24 mouse cellular contexts compared by ENCODE assay signal in the genomic region with DNA sequence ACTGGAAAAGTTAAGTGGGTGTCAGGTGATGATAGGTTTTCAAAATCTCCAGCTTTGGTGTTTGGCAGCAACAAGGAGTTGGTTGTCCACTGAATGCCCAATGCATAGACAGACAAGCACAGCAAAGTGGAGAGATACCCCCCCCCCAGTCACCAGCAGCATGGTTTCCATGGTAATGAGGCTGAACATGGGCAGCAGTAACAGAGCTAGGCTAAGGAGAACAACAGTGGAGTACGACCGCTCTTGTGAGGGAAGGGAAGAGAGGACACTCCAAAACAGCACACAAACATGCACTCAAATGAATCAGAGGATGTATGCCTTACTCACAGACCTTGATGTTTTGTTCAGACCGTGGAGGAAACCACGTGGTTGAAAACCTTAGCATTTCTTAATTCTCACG. TPM values are rescaled to one million over a fixed set of nuclear protein-coding genes. Genes with fewer than 3 reads are reported as not detected.
A peak's percentile ranks its signal among the peaks of the same experiment; 100 is the strongest.
DNase-seq lines count a peak whose midpoint lies in the region; ATAC-seq lines count a peak whose summit lies in the region.
"Had no signal": no experiment of that assay in that cellular context is flagged by ENCODE, and none has a peak within 500 bp of the region (broad histone marks: within the 10 kb centered on the region; RNA-seq: fewer than 3 reads in every experiment).

No protein-coding gene starts in this region.

- intact Hi-C loops in heart, postnatal 10 days (cut with DNase I) = loop anchor here (5.0 kb wide), 1 partner anchor 103 kb away; no protein-coding TSS in a partner anchor

- peak; percentile 44 for DNase-seq in adrenal gland, adult 2 months
- no peak for DNase-seq in adrenal gland, adult 18-20 months (ENCODE audit: low spot score in 2 of 2)
- DNase-seq in heart, postnatal 10 days = no peak
- DNase-seq in lung, postnatal 4 days = no peak
- DNase-seq: adrenal gland, postnatal 36 days; cerebellum, adult 18-20 months; cerebellum, postnatal 14 days; embryo, embryonic 11 days; kidney, adult 8-10 months; kidney, postnatal 14 days; left cerebral cortex, postnatal 4 days; lung, postnatal 10 days; thymus, postnatal 25 days had no signal

- no peak for ATAC-seq in heart, embryonic 12.5 days (ENCODE audit: insufficient number of reproducible peaks, low FRiP score)
- no peak for ATAC-seq in lung, embryonic 15.5 days (ENCODE audit: borderline replicate concordance, extremely low read depth, low FRiP score, low TSS enrichment)
- ATAC-seq in stomach, embryonic 16.5 days (ENCODE audit: insufficient read depth, low FRiP score) = no peak
- ATAC-seq in kidney, embryonic 15.5 days (replicated peaks; ENCODE audit: low FRiP score) = no peak

- H3K4me1 ChIP-seq in heart, embryonic 12.5 days (replicated peaks) = peaks cover 51% of the 10 kb centered on the region
- H3K4me1 ChIP-seq in lung, embryonic 15.5 days = peaks cover 55% of the 10 kb centered on the region
- H3K4me1 ChIP-seq in stomach, embryonic 16.5 days (ENCODE audit: control insufficient read depth, insufficient read depth, low read length) = peaks cover 9% of the 10 kb centered on the region
- H3K4me1 ChIP-seq in kidney, embryonic 15.5 days = peaks cover 15% of the 10 kb centered on the region; the same call in 1 of the 2 replicates

- H3K9ac ChIP-seq in heart, embryonic 12.5 days = no peak overlapping the region
- H3K9ac ChIP-seq in lung, embryonic 15.5 days = no peak overlapping the region
- no peak overlapping the region for H3K9ac ChIP-seq in stomach, embryonic 16.5 days (ENCODE audit: low read length)
- no peak overlapping the region for H3K9ac ChIP-seq in kidney, embryonic 15.5 days
- H3K9ac ChIP-seq: embryonic facial prominence, embryonic 13.5 days; forebrain, embryonic 12.5 days; hindbrain, embryonic 12.5 days; limb, embryonic 15.5 days; liver, embryonic 14.5 days; midbrain, embryonic 12.5 days had no signal

- H3K36me3 ChIP-seq in heart, embryonic 12.5 days = no peaks in the 10 kb centered on the region
- no peaks in the 10 kb centered on the region for H3K36me3 ChIP-seq in lung, embryonic 15.5 days
- no peaks in the 10 kb centered on the region for H3K36me3 ChIP-seq in stomach, embryonic 16.5 days (ENCODE audit: control insufficient read depth, insufficient read depth, low read length)
- no peaks in the 10 kb centered on the region for H3K36me3 ChIP-seq in kidney, embryonic 15.5 days
- H3K36me3 ChIP-seq: embryonic facial prominence, embryonic 13.5 days; forebrain, embryonic 12.5 days; hindbrain, embryonic 12.5 days; limb, embryonic 15.5 days; midbrain, embryonic 12.5 days had no signal

- H3K27me3 ChIP-seq in heart, embryonic 12.5 days (replicated peaks) = no peaks in the 10 kb centered on the region
- no peaks in the 10 kb centered on the region for H3K27me3 ChIP-seq in lung, embryonic 15.5 days
- no peaks in the 10 kb centered on the region for H3K27me3 ChIP-seq in stomach, embryonic 16.5 days (ENCODE audit: control insufficient read depth, insufficient read depth, low read length)
- H3K27me3 ChIP-seq in kidney, embryonic 15.5 days = no peaks in the 10 kb centered on the region
- H3K27me3 ChIP-seq: embryonic facial prominence, embryonic 13.5 days; forebrain, embryonic 12.5 days; hindbrain, embryonic 12.5 days; limb, embryonic 15.5 days; midbrain, embryonic 12.5 days had no signal

- H3K9me3 ChIP-seq in heart, embryonic 12.5 days (replicated peaks) = no peaks in the 10 kb centered on the region
- H3K9me3 ChIP-seq in lung, embryonic 15.5 days = no peaks in the 10 kb centered on the region
- no peaks in the 10 kb centered on the region for H3K9me3 ChIP-seq in stomach, embryonic 16.5 days (replicated peaks; ENCODE audit: control insufficient read depth, low read length)
- no peaks in the 10 kb centered on the region for H3K9me3 ChIP-seq in kidney, embryonic 15.5 days (replicated peaks)
- H3K9me3 ChIP-seq: embryonic facial prominence, embryonic 13.5 days; forebrain, embryonic 12.5 days; hindbrain, embryonic 12.5 days; limb, embryonic 15.5 days; midbrain, embryonic 12.5 days had no signal

- peak overlapping the region; percentile 29 for H3K4me3 ChIP-seq in heart, embryonic 12.5 days
- no peak overlapping the region for H3K4me3 ChIP-seq in lung, embryonic 15.5 days
- peak overlapping the region; percentile 9 for H3K4me3 ChIP-seq in stomach, embryonic 16.5 days (replicated peaks; ENCODE audit: low read length)
- H3K4me3 ChIP-seq in kidney, embryonic 15.5 days (replicated peaks) = no peak overlapping the region
- H3K4me3 ChIP-seq: embryonic facial prominence, embryonic 13.5 days; erythroblast, embryonic 14.5 days; forebrain, embryonic 12.5 days; hindbrain, embryonic 12.5 days; limb, embryonic 15.5 days; midbrain, embryonic 12.5 days had no signal

- no peak overlapping the region for H3K27ac ChIP-seq in heart, embryonic 12.5 days (ENCODE audit: poor library complexity, severe bottlenecking)
- H3K27ac ChIP-seq in lung, embryonic 15.5 days = no peak overlapping the region
- no peak overlapping the region; the same call in 1 of the 2 replicates for H3K27ac ChIP-seq in stomach, embryonic 16.5 days (ENCODE audit: low read length)
- no peak overlapping the region for H3K27ac ChIP-seq in kidney, embryonic 15.5 days
- H3K27ac ChIP-seq: embryonic facial prominence, embryonic 13.5 days; forebrain, embryonic 12.5 days; hindbrain, embryonic 12.5 days; limb, embryonic 15.5 days; liver, embryonic 14.5 days; midbrain, embryonic 12.5 days had no signal

- H3K4me2 ChIP-seq in heart, embryonic 12.5 days = peak overlapping the region; percentile 70
- H3K4me2 ChIP-seq in lung, embryonic 15.5 days = peak overlapping the region; percentile 58; the same call in 1 of the 2 replicates
- H3K4me2 ChIP-seq in stomach, embryonic 16.5 days (ENCODE audit: low read depth, low read length) = peak overlapping the region; percentile 8; the same call in 1 of the 2 replicates
- H3K4me2 ChIP-seq in kidney, embryonic 15.5 days = no peak overlapping the region
- H3K4me2 ChIP-seq: embryonic facial prominence, embryonic 13.5 days; forebrain, embryonic 12.5 days; hindbrain, embryonic 12.5 days; limb, embryonic 15.5 days; midbrain, embryonic 12.5 days had no signal

- WGBS in heart, embryonic 12.5 days = 57% methylated on average over 5 of the region's 5 CpGs
- WGBS in lung, embryonic 15.5 days = 65% methylated on average over 5 of the region's 5 CpGs
- 69% methylated on average over 5 of the region's 5 CpGs for WGBS in stomach, embryonic 16.5 days
- 74% methylated on average over 5 of the region's 5 CpGs for WGBS in kidney, embryonic 15.5 days

RNA-seq across cellular contexts. Expression of a gene that starts 37.5 kb away (rescaled TPM):
- total RNA-seq in adrenal gland, adult 2 months (2021) = 10 to 100 TPM; 51.8 to 75.4 TPM
- polyA plus RNA-seq in adrenal gland, adult 2 months (2012; rRNA removed) = 4.5 and 7.9 TPM in 2 replicates
- 10 to 100 TPM; 58.1 to 81.5 TPM for total RNA-seq in adrenal gland, adult 18-20 months (2021)
- polyA plus RNA-seq in heart, embryonic 12.5 days (2016; fragmentation: Nextera tagmentation; extraction: Ambion mirVana) = 26.5 and 28.0 TPM in 2 replicates
- total RNA-seq in heart, postnatal 10 days (2021) = 100 to 1,000 TPM; 129 to 143 TPM
- 13.3 and 14.5 TPM in 2 replicates for polyA plus RNA-seq in lung, embryonic 15.5 days (2015; fragmentation: Nextera tagmentation; extraction: Ambion mirVana)
- polyA plus RNA-seq in stomach, embryonic 16.5 days (2015; fragmentation: Nextera tagmentation; extraction: Ambion mirVana) = 11.1 and 11.6 TPM in 2 replicates
- polyA plus RNA-seq in kidney, embryonic 15.5 days (2015; fragmentation: Nextera tagmentation; extraction: Ambion mirVana) = 5.8 and 6.5 TPM in 2 replicates
- polyA plus RNA-seq: erythroblast, embryonic 14.5 days had no signal

Comparison
In these comparisons a context has a peak if more than half of its experiments do, and no peak if none do; other contexts are left out.
1. H3K4me3 ChIP-seq: peak in heart, embryonic 12.5 days (single experiment) and stomach, embryonic 16.5 days (single experiment); none in lung, embryonic 15.5 days (single experiment) and kidney, embryonic 15.5 days (single experiment).